Mouse (Mus musculus) spleen, adult 2 months (tissue): ENCODE measurements around the gene Olfr287.

ENCODE experiments used
- CTCF ChIP-seq: fragments of 200-500 bp; IDR thresholded peaks from 2 replicates; pipeline ENCODE4 v1.5.1; 2011; ENCODE audit warnings: mild to moderate bottlenecking, inconsistent platforms; ENCODE audit not compliant: insufficient read depth, insufficient read length, insufficient replicate concordance; ENCODE audit errors: extremely low read depth
- POLR2A ChIP-seq: fragments of 200-500 bp; IDR thresholded peaks from 2 replicates; pipeline ENCODE4 v1.6.1; 2011; ENCODE audit warnings: low read depth, low read length, inconsistent platforms

GRCm38 (mm10) chr15:98235442-98235841, 14.6 kb upstream of the Olfr287 start:
- TF ChIP-seq POLR2A = no peak
- TF ChIP-seq CTCF = no peak
